Mouse (Mus musculus) 3134 (cell line): Measurements from ENCODE around the gene Tubal3.
"Not testable (repeated sequence)": the region's sequence is repeated elsewhere in the genome, so short reads cannot be mapped to it uniquely, and the experiment has no call there.

Experiments used
- DNase-seq: peaks from one replicate; pipeline ENCODE4 v3.0.0-alpha.2; 2011; ENCODE audit warnings: low spot score; ENCODE audit not compliant: insufficient read length; ENCODE audit errors: extremely low read depth

The Tubal3 gene

GRCm38 (mm10) chr13:3917571-3918311 lies at the start of gene Tubal3, which contains the start of gene Net1:
Gene Tubal3, plus strand, starts transcription at chr13:3918274.
Gene Net1, minus strand, starts transcription at chr13:3918220.
- peak; percentile 91 for DNase-seq

GRCm38 (mm10) chr13:3869901-3870300 lies 48.2 kb upstream of the Tubal3 start:
- DNase-seq: no peak

DNA sequence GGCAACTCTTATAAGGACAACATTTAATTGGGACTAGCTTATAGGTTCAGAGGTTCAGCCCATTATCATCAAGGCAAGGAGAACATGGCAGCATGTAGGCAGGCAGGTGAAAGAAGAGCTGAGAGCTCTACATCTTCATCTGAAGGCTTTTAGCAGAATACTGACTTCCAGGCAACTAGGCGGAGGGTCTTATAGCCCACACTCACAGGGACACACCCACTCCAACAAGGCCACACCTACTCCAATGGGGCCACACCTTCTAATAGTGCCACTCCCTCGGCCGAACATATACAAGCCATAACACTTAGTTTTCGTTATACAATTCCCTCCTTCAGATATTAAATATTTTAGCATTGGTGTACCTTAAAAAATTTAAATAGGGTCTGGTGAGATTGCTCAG lies 45.2 kb upstream of the Tubal3 start:
- DNase-seq: no peak

DNA sequence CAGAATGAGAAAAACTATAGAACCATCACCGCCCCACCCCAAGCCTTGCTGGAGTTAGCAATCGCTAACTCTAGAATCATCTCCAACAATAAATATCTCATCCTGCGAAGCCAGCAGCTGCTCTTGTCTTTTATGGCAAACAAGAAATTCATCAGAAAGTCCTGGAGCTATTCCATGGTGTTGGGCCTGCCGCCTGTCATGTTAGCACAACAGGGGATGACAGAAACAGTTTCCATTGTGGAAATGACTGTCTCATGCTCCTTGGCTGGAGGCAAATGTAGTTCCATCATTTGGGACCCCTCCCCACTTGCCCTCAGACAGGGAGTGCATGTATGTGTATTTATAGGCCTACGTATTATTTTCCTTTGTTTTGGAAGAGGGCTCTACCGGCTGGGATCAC lies 41.6 kb upstream of the Tubal3 start:
- no peak for DNase-seq

GRCm38 (mm10) chr13:3877185-3877584 lies 40.9 kb upstream of the Tubal3 start:
- DNase-seq: no peak

DNA sequence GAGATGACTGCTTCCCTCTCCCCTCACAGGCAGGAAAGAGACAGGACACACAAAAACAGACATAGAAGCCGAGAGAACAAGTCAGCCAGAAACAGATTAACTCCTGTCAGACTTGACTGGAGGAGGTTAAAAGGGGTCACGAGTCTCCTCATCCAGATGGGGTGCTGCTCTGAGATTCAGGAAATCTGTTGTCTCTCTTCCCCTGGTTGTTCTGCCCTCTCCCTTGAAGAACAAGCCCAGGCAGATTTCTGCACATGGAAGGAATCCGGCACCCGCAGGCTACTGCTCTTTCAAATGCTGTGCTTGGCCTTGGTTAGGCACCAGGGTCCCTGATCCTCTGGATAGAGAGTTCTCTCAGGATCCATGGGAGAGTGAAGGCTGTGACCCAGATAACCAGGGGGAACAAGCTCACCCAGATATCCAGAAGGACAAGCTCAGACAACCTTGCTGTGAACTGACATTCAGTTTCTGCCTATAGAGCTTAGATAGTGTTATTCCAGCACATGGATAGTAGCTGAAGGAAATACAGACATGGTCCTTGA lies 40.3 kb upstream of the Tubal3 start:
- no peak for DNase-seq

DNA sequence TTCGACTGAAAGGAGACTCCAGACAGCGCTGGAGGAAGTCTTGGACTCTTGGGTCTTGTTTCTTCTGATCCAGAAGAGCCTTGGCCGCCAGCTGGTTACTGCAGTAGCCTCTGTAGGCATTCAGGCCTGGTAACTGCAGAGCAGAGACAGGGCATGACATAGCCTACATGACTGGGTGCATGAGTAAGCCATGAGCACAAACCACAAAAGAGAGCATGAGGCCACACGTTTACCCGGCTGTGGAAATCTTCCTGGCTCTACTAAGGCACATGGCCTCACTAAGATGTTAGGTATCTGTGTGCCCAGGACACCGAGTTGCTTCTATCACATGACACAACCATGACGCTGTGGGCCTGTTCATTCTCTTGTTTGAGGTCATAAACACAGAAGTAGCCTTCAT lies 31.4 kb upstream of the Tubal3 start:
- DNase-seq: peak; percentile 30

GRCm38 (mm10) chr13:3889111-3889510 lies 29.0 kb upstream of the Tubal3 start:
- no peak for DNase-seq

- no peak for DNase-seq
Measured at GRCm38 (mm10) chr13:3890061-3890460, 28.0 kb upstream of the Tubal3 start.

DNA sequence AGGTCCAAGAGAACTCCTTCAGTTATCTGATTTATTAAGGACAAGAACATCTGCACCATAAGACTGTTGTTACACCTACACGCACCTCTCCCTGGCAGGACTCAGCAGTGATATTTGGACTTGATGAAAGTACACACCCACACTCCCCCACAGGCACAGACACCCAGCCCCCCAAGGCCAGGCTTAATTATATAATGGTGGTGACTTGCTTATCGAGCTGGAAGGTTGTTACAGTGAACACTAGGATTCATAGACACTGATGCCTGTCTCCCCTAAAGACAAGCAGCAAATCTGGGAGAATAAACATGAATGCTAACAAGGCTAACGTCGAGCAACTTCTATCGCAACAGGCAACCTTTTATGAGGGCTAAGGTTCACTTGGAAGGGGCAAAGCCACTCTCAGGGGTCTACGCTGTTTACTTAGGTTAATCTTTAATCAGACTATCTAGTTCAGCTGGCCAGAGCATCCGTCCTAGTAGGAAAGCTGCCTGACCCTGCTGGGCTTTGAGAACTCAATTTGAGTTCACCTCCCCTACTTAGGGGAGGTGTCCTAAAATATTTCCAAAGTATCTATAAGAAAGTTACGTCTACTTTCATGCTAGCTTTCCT lies 26.5 kb upstream of the Tubal3 start:
- no peak for DNase-seq

- DNase-seq: no peak
Measured at GRCm38 (mm10) chr13:3892601-3893000, 25.5 kb upstream of the Tubal3 start.

GRCm38 (mm10) chr13:3893126-3893734 lies 24.8 kb upstream of the Tubal3 start:
- DNase-seq: peak; percentile 86

DNA sequence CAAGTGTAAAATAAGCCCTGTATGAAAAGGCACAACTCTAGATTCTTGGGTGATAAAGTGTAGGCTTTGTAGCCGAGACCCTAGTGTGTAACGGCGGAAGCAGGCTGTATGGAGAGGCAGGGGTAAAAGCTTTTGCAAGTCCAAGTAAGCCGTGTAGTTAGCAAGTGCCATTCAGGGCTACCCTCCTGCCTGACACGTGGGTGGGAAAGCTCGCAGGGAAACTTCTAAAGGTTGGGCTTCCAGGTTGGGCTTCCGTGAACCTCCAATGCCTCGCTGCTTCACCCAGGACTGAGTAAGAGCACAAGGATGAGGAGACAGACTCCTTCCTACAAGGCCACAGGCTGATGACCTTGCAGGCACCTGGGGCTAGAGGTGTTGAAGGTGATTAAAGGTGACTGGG lies 23.5 kb upstream of the Tubal3 start:
- DNase-seq: no peak

DNA sequence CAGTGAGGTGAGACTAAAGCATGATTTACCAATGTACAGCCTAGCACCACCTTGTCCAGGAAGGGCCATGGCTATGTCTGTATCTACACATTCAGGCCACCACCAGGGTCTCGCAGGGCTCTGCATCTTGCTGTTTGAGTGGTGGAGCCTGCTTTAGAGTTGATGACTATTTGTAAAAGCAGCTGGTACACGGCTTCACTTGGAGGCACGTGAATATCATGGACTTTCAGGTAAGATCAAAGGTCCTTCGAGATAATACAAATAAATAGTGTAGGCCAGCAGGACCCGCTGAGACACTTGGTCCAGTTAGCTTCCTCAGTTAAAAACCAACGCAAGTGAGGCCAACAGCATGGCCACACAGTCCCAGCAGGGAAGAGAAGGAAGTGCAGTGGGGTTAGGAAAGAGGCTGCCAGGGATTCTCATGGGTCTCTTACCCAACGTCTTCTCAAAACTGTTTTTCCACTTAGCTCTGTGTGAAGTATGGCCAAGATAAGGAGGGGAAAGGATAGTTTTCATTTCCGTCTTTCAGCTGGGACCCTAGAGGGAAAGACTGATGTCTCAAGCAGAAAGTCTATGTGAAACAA lies 22.6 kb upstream of the Tubal3 start:
- DNase-seq: no peak

DNA sequence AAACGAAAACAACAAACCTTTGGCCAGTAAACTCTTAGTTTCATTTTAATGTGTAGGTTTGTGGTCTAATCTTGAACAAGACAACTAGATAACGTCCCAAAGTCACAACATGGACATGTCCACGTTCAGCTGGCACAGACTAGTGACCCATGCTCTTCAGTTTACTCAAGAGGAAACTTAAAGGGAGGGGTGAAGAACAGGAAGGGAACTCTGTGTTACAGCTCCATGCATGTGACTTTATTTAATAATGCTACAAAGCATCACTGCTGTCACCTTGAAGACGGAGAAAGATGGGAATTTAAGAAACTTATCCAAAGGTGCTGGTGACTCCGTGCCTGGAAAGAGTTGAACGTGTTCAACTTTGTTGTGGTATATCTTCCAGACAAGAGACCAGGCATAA lies 22.0 kb upstream of the Tubal3 start:
- no peak for DNase-seq

DNA sequence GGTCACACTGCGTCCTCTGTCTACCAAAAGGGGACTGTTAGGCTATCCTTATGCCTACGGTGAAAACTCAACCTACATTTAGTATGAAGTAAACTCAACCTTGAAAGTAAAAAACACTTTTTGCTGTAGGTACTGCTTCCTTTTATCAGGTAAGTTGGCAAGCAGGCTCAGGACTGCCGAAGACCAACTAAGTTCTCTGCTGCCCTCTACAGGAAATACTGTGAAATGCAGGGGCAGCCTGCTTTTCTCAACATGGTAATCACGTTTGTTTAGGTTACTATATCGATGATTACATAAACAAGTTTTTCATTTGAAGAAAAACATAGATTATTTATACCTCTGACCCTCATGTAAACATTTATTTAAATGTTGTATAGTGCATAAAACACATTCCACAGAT lies 21.2 kb upstream of the Tubal3 start:
- no peak for DNase-seq

- DNase-seq: not testable (repeated sequence)
Measured at GRCm38 (mm10) chr13:3898202-3898601, 19.9 kb upstream of the Tubal3 start.

DNA sequence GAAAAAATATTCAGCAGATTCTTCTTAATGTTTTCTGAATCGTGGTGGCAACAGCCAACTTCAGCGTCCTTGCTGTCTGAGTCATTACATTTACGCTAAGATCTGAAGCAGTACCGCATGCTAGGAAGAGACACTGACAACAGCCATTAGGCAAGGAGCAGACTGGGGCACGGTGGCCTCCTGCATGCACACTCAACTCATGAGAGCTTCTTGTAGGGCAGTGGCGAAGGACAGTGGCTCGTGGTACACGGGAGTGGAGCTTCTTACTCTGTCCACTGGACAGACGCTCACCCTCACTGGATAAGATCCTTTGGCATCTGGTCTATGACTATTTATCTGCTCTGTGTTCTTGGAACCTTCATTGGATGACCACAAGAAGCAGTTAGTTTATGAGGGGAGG lies 18.8 kb upstream of the Tubal3 start:
- DNase-seq: no peak

DNA sequence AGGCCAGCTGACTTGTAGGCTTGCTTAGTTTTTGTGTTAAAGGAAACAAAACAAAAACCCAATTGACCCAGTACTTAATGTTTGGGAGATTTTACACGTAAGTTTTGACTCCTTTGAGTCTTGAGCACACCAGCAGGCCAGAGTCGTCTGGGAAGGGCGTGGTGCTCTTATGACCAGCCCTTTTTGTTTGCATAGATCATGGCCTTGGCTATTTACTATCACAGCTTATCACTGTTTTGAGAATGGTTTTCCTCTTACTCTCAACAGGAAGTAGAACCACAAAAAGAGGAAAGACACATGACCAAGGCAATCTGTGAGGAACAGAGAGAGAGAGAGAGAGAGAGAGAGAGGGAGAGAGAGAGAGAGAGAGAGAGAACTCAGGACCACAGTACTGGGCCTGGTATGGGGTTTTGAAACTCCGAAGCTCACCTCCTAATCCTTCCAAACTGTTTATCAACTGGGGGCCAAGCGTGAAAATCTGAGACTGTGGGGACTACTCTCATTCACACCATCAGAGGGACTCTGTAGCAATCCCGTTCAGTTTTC lies 10.8 kb upstream of the Tubal3 start:
- no peak for DNase-seq

DNA sequence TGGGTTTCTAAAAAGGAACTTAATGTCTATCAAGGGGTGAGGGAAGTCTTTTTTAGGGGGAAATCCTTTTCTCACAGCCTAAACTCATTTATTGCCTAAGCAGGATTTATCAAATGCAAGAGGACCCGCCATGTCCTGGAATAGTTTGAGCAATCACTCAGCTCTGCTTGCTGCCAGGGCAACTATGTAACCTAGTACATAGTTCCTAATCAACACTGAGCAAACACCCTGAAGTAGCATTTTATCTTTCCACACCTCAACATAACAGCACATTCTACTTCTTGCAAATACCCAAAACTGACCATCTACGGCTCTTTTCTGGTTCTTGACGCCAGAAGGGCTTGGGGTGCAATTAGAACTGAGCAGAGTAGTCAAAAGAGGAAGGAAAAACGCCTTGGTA lies 9.8 kb upstream of the Tubal3 start:
- DNase-seq: no peak

- no peak for DNase-seq
Measured at GRCm38 (mm10) chr13:3910356-3910755, 7.7 kb upstream of the Tubal3 start.
